Mouse (Mus musculus): ENCODE measurements around the gene Tpbg.

GRCm38 (mm10) chr9:85872908-85873307 lies 30.7 kb downstream of the Tpbg start:
- TF ChIP-seq POLR2A (IDR thresholded peaks at IDR 0.05; ENCODE audit: borderline replicate concordance, extremely low read depth, low read depth, low read length) (no peak), CTCF (IDR thresholded peaks at IDR 0.05; ENCODE audit: insufficient read depth, low read length) (no peak)
